Mouse (Mus musculus) ovary, adult 18-20 months (tissue): ENCODE results near the gene Rps19.
A peak's percentile ranks its signal among the peaks of the same experiment; 100 is the strongest.

ENCODE experiments used
- DNase-seq: peaks from one replicate; pipeline ENCODE4 v3.0.0; 2022; ENCODE audit warnings: low spot score, mixed read lengths

Rps19 gene

DNA sequence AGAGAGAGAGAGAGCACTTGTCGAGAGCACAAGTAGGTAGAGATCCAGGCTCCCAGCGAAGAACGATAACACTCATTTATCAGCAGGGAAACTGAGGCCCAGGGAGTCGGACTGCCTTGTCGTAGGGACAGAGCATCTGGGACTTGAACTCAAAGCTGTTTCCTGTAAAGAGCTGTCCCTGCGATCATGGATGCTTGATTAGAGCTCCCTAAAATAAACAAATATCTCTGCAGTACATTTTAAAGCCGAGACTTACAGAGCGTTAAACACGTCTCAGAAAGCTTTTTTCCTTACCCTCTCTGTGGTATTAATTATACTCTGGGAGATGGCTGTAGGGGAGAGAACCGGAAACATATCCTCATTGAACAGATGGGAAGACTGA is 19.3 kb downstream of the Rps19 start:
- DNase-seq = no peak

- DNase-seq = peak; percentile 97
Measured at GRCm38 (mm10) chr7:24904070-24904483, 19.9 kb downstream of the Rps19 start.

DNA sequence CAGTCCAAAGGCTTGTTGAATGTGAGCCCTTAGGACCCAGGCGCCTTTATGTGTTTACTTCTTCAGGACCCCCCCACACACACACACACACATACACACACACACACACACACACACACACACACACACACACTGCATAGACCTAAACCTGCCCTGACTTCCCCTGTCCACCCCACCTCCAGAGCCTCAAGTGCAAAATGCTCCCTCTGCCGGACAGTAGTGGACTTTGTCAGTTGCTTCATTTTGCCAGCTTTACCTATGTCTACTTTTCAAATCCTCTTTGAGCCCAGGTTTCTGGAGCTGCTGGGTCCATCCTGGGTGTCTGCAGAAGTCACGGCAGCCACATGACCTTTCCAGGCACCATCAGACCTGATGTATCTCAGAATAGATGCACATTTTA is 20.8 kb downstream of the Rps19 start:
- no peak for DNase-seq

DNA sequence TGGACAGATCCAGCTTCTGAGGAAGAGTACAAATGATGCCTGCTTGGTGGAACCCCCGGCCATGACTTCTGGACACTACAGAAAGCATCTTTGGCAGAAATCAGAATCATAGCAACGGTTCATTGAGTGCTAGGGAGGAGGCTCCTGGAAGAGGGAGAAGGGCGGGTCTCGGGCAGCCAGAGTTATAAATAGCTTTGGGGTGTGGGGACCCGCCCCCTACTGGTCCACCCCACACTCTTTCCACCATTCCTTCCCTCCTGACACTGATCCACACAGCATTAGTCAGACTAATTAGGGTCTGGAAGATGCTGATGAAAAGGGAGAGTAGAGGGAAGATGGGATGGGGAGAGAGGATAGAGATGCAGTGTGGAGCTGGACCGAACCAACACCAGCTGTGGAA is 22.4 kb downstream of the Rps19 start:
- DNase-seq = no peak

- no peak for DNase-seq
Measured at GRCm38 (mm10) chr7:24907211-24907748, 23.1 kb downstream of the Rps19 start.

DNA sequence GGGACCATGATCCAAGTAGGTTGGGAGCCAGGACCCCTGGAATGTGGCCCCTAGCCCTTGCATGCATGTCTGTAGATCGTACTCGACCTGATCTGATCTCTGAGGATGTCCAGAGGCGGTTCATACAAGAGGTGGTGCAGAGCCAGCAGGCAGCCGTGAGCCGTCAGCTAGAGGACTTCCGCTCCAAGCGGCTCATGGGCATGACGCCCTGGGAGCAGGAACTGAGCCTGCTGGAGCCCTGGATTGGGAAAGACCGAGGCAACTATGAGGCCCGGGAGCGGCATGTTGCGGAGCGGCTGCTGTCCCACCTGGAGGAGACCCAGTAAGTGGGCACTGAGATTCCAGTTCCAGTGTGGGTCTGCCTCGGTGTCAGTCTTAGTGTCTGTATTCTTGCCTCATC is 28.3 kb downstream of the Rps19 start:
- no peak for DNase-seq

- no peak for DNase-seq
Measured at GRCm38 (mm10) chr7:24918763-24919323, 34.7 kb downstream of the Rps19 start.

- no peak for DNase-seq
Measured at GRCm38 (mm10) chr7:24919728-24920127, 35.6 kb downstream of the Rps19 start.

DNA sequence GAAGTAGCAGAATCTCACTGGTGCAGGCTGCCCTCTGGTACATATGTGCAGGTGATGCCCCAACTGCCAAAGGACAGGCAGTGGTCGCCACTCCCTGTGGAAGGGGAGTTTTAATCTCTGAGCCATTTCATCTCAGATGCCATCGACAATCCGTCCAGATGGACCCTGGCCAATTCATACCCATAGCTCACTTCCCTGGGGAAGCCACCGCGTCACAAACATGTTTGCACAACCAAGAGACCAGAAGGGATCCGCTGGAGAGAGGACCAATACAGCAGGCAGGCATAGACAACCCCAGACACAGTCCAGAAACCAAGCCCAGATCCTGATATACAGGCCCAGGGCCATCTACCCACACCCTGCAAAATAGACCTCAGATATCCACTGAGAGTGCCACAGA is 46.3 kb downstream of the Rps19 start:
- DNase-seq = no peak

- DNase-seq = no peak
Measured at GRCm38 (mm10) chr7:24931651-24932050, 47.5 kb downstream of the Rps19 start.
